Mouse (Mus musculus) right cerebral cortex, postnatal 4 days (tissue): Measurements from ENCODE around the gene Mterf2.
A peak's percentile ranks its signal among the peaks of the same experiment; 100 is the strongest.

Experiments used
- DNase-seq: peaks from one replicate; pipeline ENCODE4 v3.0.0-alpha.2; 2022

The Mterf2 gene

DNA sequence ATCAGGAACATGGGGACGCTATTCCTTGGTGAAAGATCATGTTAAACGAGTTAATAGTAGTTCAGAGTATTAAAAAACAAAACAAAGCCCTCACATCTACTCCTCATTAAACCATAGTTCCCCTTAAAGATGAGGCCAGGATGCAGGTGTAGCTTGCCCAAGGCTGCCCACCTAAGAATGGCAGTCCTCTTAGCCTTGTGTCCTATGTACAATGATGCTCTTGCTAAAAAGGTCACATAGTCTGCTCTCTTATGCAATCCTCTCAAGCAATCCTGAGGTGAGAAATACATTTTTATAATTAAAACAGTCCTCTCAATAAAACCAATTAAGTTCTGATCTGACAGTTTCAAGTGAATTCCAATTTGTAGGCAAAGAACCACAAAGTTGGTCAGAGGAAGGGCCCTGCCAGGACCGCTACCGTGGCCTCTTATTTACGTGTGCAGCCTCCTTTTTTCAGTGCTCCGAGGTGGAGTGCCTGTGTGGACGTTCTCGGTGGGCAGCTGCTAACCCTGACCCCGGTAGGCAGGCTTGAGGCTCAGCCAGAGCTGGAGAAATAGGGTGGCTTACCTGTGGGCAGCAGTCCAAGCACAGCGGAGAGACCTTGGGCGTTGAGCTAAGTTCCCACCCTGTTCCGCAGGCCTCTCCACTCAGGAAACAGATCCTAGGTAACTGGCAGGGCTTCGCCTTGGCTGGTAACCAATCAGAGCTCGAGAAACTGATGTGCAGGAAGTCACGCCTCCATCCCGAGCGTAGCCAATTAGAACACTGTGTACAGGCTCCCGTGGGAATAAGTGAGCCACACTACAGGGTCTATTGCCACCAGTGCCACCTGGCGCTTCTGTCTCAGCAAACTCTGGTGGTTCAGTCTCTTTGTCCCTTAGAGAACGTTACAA lies at the start of gene Mterf2:
Gene Mterf2, minus strand, starts transcription at position 633 of the 893 bp plus-strand sequence.
- DNase-seq: peak; percentile 87

GRCm38 (mm10) chr10:85176640-85177039 lies 48.8 kb upstream of the Mterf2 start:
- DNase-seq: no peak

GRCm38 (mm10) chr10:85165306-85165705 lies 37.5 kb upstream of the Mterf2 start:
- no peak for DNase-seq

DNA sequence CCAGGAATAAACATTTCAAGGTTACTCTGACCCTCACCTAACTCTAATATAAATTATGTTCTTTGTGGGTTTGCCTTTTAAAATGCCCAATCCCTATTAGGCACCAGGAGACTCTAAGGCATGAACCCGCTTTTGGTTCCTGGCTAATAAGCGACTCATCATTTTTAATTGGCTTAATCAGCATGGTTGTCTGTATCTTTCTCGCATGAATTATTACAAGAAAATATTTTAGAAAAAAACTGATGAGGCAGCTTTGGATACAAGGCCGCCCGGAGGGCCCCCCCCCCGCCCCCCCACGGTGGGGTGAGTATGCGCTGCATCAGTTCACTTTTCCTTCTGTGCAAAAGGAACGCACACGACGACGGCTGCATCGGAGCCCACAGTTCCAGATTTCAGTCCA lies 37.0 kb upstream of the Mterf2 start:
- no peak for DNase-seq

- DNase-seq: no peak
Measured at GRCm38 (mm10) chr10:85161745-85162351, 34.0 kb upstream of the Mterf2 start.

- DNase-seq: no peak
Measured at GRCm38 (mm10) chr10:85159989-85160619, 32.3 kb upstream of the Mterf2 start.

DNA sequence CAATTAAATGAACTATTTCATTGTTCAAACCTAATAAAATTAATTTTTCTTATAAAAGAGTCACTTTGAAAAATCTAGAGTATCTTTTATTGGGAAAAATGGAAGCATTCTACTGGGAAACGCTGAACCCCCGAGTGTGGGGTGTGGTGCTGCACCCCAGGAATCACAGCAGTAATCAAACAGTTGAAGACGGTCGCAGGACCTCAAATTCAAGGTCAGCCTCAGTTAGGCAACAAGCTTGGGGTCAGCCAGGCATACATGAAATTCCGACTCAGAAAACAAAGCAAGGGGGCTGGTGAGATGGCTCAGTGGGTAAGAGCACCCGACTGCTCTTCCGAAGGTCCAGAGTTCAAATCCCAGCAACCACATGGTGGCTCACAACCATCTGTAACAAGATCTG lies 29.6 kb upstream of the Mterf2 start:
- DNase-seq: no peak

DNA sequence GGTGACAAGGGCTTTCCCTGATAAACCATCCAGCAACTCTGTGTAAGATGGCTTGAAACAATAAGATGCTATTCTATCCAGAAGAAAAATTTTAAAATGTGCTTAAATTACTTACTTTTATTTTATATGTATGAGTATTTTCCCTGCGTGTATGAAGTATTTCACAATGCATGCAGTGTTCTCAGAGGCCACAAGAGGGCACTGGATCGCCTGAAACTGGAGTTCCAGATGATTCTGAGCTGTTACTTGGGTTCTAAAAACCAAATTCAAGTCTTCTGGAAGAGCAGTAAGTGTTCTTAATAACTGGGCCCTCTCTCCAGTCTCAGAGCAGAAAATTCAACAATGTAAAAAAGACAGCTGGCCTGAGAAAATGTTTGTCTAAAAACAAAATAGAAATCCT lies 26.4 kb upstream of the Mterf2 start:
- peak; percentile 69 for DNase-seq

- no peak for DNase-seq
Measured at GRCm38 (mm10) chr10:85149226-85149625, 21.4 kb upstream of the Mterf2 start.

DNA sequence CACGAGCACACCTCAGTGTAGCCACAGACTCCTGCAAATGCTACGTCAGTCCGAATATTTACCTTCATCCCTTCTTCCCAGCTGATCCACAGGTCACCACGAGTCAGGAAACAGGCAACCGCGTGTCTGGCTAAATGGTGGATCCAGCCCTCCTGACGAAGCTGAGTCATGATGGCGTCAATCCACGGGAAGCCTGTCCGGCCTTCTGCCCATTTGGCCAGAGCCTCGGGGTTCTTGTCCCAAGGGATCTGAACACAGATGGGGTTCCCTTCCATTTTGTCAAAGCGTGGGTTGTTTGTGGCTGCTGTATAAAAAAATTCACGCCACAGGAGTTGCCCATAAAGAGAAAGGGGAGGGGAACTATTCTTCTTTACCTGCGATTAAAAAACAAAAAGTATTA lies 18.5 kb upstream of the Mterf2 start:
- no peak for DNase-seq

GRCm38 (mm10) chr10:85141465-85141864 lies 13.6 kb upstream of the Mterf2 start:
- DNase-seq: no peak

GRCm38 (mm10) chr10:85136573-85136972 lies 8.7 kb upstream of the Mterf2 start:
- no peak for DNase-seq

GRCm38 (mm10) chr10:85128453-85128852 lies 626 bp upstream of the Mterf2 start:
- no peak for DNase-seq

GRCm38 (mm10) chr10:85125184-85125583 lies 2.6 kb downstream of the Mterf2 start:
- DNase-seq: no peak

GRCm38 (mm10) chr10:85114409-85114808 lies 13.4 kb downstream of the Mterf2 start:
- DNase-seq: no peak

- peak; percentile 33 for DNase-seq
Measured at GRCm38 (mm10) chr10:85103085-85103885, 24.5 kb downstream of the Mterf2 start.

- peak; percentile 97 for DNase-seq
Measured at GRCm38 (mm10) chr10:85102247-85103084, 25.4 kb downstream of the Mterf2 start, which contains the start of the genes Fhl4 and Tmem263. Gene Fhl4 (minus strand): TSS chr10:85102495. Gene Tmem263 (plus strand): TSS chr10:85102627.

DNA sequence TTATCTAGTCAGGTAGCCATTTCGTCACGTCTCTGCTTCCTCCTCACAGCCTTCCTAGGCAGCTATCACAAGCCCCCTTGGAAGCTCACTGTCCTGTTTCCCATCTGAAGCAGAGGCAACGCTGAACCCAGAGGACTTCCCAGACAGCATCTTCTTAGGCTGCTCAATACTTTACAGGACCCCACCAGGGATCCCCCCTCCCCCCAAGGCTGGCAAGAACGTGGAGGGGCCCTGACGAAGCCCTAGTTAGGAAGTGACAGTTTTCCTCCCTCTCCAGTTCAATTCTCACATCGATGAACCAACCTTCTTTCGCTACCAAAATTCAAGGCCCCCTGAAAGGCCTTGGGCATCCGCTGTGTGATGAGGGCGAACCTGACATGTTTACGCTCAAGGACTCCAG lies 26.0 kb downstream of the Mterf2 start:
- peak; percentile 45 for DNase-seq

- DNase-seq: no peak
Measured at GRCm38 (mm10) chr10:85071605-85072152, 56.1 kb downstream of the Mterf2 start.
